Mouse (Mus musculus) NIH3T3 (cell line): ENCODE measurements at regions not wholly inside any gene's neighbourhood (a gene's known extent, or its start where the extent isn't known, plus 50 kb on each side); places are given as distances from the start of the nearest gene placed in this dataset.

Experiments used
- DNase-seq: peaks from one replicate; pipeline ENCODE4 v3.0.0-alpha.2; 2012; ENCODE audit warnings: low read depth

DNA sequence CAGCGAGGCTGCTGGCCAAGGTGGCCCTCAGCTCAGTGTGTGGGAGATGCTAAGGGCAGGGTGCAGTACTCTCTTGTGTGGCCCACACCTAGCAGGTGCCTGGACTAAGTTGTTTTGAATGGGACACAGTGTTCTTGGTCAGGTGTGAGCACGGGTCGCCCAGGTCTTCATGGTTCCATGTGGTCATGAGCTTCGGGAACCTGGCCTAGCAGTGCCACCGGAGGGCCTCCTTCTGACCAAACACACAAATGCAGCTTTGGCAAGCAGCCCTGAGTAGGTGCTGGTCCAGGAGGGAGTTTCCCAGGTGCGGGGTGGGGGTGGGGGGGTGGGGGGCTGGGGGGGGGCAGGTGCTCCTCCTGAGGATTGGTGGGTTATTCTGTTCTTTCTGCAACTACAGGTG is 127.6 kb downstream of the Gadd45g start:
- DNase-seq = no peak

- peak; percentile 41 for DNase-seq
Observed at GRCm38 (mm10) chr13:51975330-51975729, 128.9 kb downstream of the Gadd45g start.

DNA sequence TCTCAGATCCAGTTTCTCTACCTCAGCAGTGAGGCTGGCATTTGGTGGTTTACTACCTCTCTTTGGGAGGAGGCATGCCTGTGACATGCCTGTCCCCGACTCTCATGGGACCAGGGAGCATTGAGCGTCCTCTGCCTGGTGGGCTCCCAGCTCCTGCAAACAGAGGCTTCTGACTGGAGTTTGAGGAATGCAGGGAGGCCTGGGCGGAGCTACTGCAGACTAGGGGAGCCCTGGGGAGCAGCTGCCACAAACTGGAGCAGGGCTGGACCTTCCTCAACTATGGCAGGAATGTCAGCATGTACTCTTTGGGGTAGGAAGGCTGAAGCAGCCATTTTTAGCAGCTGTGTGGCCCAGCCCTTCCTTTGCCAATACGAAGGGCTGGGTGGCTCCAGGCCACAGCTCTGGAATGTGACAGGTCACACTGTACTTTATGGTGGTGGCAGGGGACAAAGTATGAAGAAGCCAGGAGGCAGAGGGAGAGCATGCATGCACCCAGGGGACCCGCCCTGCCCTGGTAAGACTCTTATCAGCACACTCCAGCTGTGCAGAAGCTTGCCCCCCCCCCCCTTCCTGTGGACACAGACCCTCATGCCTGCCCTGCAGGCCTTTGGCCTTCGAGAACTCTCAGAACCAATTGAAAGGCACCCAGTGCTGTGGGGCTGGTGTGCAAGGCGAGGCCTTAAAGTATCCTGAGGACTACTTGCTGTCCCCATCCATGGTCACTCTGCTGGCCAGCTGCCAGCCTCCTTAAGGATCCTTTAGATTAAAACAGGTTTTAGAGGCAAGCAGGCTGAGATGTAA is 129.5 kb downstream of the Gadd45g start:
- DNase-seq = peak; percentile 80

- DNase-seq = no peak
Observed at GRCm38 (mm10) chr13:51976620-51977214, 130.2 kb downstream of the Gadd45g start.

DNA sequence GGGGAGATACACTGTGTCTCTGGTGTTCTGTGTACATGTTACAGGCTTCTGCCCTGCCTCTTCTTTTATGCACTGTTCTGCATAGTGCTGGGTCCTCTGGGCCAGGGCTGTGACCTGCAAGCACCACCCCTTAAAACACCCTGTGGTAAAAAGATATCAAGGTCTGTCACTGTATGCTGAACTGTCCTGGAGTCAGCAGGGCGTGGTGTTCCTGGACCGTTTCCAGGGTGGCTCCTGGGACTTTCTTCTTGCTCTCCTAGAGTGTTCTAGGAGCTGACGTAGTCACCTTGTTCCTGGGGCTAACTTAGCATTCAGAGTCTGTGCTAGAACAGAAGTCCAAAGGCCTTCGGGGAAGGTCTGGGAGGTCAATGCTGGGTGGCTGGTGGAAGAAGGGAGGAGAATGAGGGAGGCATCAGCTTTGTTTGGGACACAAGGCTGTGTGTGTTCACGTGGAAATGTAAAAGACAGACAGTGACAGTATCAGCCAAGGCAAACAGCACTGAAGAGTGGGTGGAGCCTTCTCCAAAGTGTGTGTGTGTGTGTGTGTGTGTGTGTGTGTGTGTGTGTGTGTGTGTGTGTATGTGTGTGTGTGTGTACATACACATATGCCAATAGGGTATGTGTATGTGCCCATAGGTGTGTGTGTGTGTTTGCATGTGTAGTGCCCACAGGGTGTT is 133.0 kb downstream of the Gadd45g start:
- DNase-seq = no peak

DNA sequence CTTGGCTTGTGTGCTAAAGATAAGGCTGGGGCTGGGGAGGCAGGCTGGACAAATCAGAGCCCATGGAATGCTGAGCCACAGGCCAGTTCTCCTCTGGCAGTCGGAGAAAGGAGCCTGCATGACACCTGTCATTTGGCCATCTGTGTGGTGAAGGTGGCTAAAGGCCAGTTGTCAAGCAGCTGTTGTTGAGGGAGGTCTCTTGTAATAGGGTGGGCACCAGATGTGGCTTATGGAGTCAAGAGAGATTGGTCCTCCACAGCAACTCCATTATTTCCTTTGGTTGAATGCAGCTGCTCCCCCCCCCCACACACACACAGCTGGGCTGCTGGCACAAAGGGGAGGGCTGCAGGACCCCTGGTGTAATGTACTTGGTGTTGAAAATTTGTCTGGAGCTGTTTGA is 133.9 kb downstream of the Gadd45g start:
- DNase-seq = no peak

- no peak for DNase-seq
Observed at GRCm38 (mm10) chr13:51983002-51983401, 136.5 kb downstream of the Gadd45g start.

DNA sequence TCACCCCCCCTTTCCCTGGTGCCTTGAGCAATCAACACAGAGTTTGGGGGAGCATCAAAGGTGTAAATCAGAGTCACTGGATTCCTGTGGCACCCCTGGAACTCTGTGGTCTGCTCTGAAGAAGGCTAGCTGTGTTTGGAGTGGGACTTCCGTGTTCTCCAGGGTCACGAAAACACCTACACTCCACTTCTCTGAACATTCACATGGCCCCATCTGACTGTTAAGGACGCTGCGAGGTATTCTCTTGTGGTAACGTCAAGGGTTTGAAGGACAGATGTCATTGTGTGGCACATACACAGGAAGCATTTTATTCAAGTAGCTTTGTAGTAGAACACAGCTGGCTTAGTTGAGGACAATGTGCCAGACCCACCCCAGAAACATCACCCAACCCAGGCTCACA is 137.1 kb downstream of the Gadd45g start:
- DNase-seq = no peak

DNA sequence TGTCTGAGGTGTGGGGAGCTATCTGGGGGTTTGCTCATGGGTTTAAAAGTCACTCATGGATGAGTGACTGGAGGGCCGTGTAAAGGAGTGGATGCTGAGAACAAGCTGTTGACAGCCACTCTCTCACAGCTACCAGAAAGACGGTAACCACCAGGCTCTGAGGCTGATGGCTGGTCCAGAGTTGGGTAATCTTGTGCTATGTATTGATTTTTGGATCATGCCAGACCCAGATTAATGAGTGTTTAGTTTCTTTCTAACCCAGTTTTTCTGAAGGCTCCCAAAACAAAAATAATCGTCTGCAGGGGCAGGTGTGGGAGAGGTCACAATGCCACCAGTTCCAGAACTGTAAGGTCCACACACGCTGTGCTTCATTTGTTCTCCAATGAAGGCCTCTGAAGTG is 144.9 kb downstream of the Gadd45g start:
- no peak for DNase-seq

GRCm38 (mm10) chr13:51992878-51993277 is 146.4 kb downstream of the Gadd45g start:
- no peak for DNase-seq

DNA sequence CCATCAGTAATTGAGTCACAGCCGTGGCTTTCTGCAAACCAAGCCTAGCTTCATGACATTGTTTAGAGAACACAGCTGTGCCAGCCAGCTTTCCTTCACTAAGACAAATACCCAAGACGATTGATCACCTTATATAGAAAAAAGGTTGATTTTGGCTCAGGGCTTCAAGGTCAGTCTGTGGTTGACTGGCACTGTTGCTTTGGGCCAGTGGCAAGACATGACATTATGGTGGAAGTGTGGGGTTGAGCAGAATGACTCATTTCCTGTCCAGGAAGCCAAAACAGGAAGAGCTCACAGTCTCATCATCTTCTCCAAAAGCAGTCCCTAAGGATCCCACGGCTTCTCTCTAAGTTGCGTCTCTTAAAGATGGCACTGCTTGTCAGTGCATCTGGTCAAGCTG is 149.7 kb downstream of the Gadd45g start:
- DNase-seq = no peak

GRCm38 (mm10) chr13:51998542-51998941 is 152.1 kb downstream of the Gadd45g start:
- no peak for DNase-seq

GRCm38 (mm10) chr13:52001811-52002210 is 155.3 kb downstream of the Gadd45g start:
- peak; percentile 75 for DNase-seq

DNA sequence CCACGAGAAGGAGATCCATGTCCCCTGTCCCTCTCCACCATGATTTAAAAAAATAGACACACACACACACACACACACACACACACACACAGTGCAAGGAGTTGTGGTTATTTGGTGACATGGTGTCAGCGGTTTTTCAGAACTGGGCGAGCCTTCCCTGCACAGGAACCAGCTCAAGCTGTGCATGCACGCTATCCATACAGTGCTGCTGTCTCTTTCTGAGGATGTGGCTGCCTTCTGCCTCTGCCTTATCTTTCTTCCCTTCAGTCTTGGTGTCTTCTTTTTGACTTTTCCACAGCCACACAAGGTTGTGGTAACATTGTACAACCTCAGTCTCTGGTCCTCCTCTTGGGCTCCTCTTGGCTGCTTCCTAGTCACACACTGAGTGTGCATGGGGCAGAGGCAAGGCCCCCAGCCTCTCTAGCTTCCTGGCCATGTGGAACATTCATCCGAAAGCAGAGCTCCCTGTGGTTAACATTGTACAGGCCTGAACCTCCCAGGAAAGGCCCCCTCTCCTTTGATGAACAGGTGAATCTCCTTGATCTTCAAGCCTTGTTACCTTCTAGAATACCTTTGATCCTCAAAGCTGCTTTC is 157.6 kb downstream of the Gadd45g start:
- no peak for DNase-seq

DNA sequence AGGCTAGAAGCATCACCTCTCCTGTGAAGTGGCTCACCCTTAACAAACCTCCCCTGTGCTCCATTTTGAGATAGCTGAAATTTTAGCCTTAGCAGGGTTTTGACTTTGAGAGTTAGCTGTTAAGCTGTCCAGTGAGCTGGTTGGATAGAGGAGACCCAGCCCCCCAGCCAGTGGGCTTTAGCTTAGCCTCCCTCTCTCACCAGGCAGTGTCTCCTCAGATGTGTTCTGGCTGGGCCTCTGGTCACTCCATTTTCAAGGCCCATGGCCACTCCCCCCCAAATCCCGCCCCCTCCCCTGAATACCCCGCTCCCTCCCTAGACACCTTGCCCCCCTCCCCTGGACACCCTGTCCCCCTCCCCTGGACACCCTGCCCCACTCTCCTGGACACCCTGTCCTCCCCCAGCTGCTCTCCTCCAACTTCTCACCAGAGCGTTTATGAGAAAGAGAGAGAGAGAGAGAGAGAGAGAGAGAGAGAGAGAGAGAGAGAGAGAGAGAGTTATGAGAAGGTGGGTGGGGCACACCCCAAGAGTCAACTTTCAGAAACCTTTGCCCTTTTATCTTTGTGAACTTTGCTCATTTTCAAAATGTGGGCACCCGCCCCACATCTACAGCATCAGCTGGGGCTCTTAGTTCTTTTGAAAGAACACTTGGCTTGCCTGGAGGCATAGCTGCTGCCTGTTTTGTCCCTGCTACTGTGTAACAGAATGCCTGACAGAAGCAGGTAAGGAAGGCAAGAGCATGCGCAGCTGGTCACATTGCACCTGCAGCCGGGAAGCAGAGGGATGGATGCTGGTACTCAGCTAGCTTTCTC is 161.3 kb downstream of the Gadd45g start:
- no peak for DNase-seq

- no peak for DNase-seq
Observed at GRCm38 (mm10) chr13:52009231-52009630, 162.8 kb downstream of the Gadd45g start.

DNA sequence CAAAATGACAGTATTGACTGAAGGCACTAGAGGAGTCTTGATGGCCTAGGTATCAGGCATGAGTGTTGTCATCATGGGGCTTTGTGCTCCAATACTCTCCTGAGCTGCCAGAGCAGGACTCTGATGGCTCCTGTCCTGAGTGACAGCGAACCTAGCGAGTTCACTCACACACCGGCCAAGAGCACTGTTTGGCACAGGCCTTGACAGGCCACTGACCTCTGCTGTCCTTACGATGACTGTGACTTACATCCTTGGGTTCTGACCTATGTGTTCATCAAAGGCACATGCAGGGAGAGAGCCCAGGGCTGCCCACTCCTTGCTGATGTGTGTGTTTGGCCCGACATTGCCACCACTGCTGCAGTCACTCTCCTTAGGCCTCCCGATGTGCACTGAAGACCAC is 163.3 kb downstream of the Gadd45g start:
- DNase-seq = no peak

- no peak for DNase-seq
Observed at GRCm38 (mm10) chr13:52011001-52011400, 164.5 kb downstream of the Gadd45g start.

DNA sequence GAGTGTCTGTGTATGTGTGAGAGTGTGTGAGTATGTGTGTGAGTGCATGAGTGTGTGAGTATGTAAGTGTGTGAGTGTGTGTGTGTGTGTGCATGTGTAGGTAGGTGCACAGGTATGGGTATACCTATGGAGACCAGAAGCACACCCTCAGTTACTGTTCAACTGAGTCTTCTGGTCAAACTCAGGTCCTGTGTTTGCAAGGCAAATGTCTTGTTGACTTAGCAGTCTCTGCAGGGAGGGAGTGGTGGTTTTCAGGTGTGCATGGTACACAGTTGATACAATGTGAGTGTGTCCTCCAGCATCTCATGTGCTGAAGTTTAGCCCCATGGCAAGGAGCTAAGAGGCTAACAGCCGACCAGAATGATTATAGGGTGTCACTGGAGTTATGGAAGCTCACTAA is 166.7 kb downstream of the Gadd45g start:
- DNase-seq = no peak

GRCm38 (mm10) chr13:52013757-52014156 is 167.3 kb downstream of the Gadd45g start:
- DNase-seq = peak; percentile 59

- no peak for DNase-seq
Observed at GRCm38 (mm10) chr13:52014566-52014965, 168.1 kb downstream of the Gadd45g start.

- no peak for DNase-seq
Observed at GRCm38 (mm10) chr13:52015066-52015465, 168.6 kb downstream of the Gadd45g start.
